Mouse (Mus musculus): Measurements from ENCODE around the gene Vav2.

DNA sequence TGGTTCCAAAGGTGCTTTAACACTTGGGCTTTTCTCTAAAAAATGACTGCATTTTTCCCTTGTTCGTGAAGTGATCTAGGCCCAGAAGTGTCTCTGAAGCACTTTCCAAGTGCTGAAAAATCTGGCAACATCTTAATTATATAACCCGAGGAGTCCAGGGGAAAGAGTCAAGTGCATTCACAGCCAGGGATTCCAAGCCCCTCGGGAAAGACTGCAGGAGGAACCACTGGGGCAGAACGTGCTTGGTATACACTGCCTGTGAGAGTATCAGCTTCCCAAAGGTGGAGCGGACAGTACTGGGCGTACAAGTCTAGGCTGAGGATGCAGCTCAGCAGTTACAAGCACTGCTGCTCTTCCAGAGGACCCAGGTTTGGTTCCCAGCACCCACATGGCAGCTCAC, 86.2 kb downstream of the Vav2 start:
- TF ChIP-seq EP300 (IDR thresholded peaks at IDR 0.05; ENCODE audit: insufficient read depth, low read depth, low read length): no peak
- TF ChIP-seq CTCF (IDR thresholded peaks at IDR 0.05): no peak
